Mouse (Mus musculus): Measurements from ENCODE around the gene Opalin.
A peak's percentile ranks its signal among the peaks of the same experiment; 100 is the strongest.

GRCm38 (mm10) chr19:41022244-41022643, 54.7 kb downstream of the Opalin start:
- TF ChIP-seq MAX (IDR thresholded peaks at IDR 0.05) (no peak), CTCF (IDR thresholded peaks at IDR 0.05; ENCODE audit: control insufficient read depth, insufficient read depth, insufficient read length) (no peak), USF1 (IDR thresholded peaks at IDR 0.05; ENCODE audit: low read depth) (no peak), FOSL1 (IDR thresholded peaks at IDR 0.05; ENCODE audit: insufficient read depth, low read length, poor library complexity, severe bottlenecking) (no peak), MYOG (IDR thresholded peaks at IDR 0.05; ENCODE audit: control insufficient read depth, extremely low read depth, insufficient read length) (no peak), MYOD1 (IDR thresholded peaks at IDR 0.05; ENCODE audit: control insufficient read depth, insufficient read length, low read depth) (peak; percentile 64)
